Mouse (Mus musculus) E14TG2a.4 (cell line): ENCODE results near the gene Hoxb7.

Source experiments
- CTCF ChIP-seq: conservative IDR thresholded peaks from 2 replicates; pipeline ENCODE4 v1.5.1; 2014; ENCODE audit warnings: low read length
- NANOG ChIP-seq: IDR thresholded peaks from 2 replicates; pipeline ENCODE4 v1.6.1; 2014; ENCODE audit warnings: borderline replicate concordance, low read length, mixed read lengths
- POU5F1 ChIP-seq: IDR thresholded peaks from 2 replicates; pipeline ENCODE4 v1.6.1; 2014; ENCODE audit warnings: low read length, borderline replicate concordance

- TF ChIP-seq CTCF, result no peak
- no peak for TF ChIP-seq POU5F1
- TF ChIP-seq NANOG, result no peak
Measured at GRCm38 (mm10) chr11:96296997-96297396, 10.6 kb downstream of the Hoxb7 start.
